Mouse (Mus musculus) liver, embryonic 14.5 days (tissue): Measurements from ENCODE around the gene Ercc6. TPM values are rescaled to one million over a fixed set of nuclear protein-coding genes. Genes with fewer than 3 reads are reported as not detected.

Experiments used
- ATAC-seq: fragments of 200-750 bp; cut with Nextera tagmentation; 2 replicates; pipeline ENCODE4 v1.8.0; 2017; ENCODE audit warnings: moderate number of reproducible peaks, mild to moderate bottlenecking, moderate library complexity; ENCODE audit not compliant: insufficient read depth
- DNase-seq, 3 experiments: peaks; one replicate each; pipeline ENCODE4 v3.0.0-alpha.2; 2012 to 2013; ENCODE audit warnings: low read depth in 3 of 3, low spot score in 3 of 3
- H3K27ac ChIP-seq: fragments of 300-500 bp; sonication (generic); 2 replicates; pipeline ENCODE4 v1.5.1; 2014; ENCODE audit warnings: moderate library complexity, mild to moderate bottlenecking, control low read depth, inconsistent platforms
- H3K27me3 ChIP-seq: fragments of 300-500 bp; sonication (generic); 2 replicates; pipeline ENCODE4 v1.6.1; 2014; ENCODE audit warnings: mild to moderate bottlenecking, low read length, moderate library complexity; ENCODE audit not compliant: control insufficient read depth, insufficient read depth
- H3K36me3 ChIP-seq: fragments of 300-500 bp; sonication (generic); replicated peaks from 2 replicates; pipeline ENCODE4 v1.6.1; 2014; ENCODE audit warnings: low read depth; ENCODE audit not compliant: control insufficient read depth, insufficient read depth
- H3K4me1 ChIP-seq, 2 experiments: fragments of 200-500 bp in 1 of 2; fragments of 300-500 bp in 1 of 2; sonication (generic) in 1 of 2; replicated peaks; 2 replicates each; pipeline ENCODE4 v1.6.1; 2012 to 2014; ENCODE audit warnings: antibody characterized with exemption in 1 of 2, inconsistent platforms in 1 of 2, low read length in 1 of 2; ENCODE audit not compliant: control insufficient read depth in 2 of 2, insufficient read depth in 2 of 2
- H3K4me2 ChIP-seq: fragments of 300-500 bp; sonication (generic); 2 replicates; pipeline ENCODE4 v1.6.1; 2014; ENCODE audit warnings: low read depth, mild to moderate bottlenecking, control low read depth, moderate library complexity
- H3K4me3 ChIP-seq, 2 experiments: fragments of 200-500 bp in 1 of 2; fragments of 300-500 bp in 1 of 2; sonication (generic) in 1 of 2; 2 replicates each; pipeline ENCODE4 v1.5.1; 2012 to 2014; ENCODE audit warnings: low read depth in 2 of 2, low read length in 2 of 2, mild to moderate bottlenecking in 2 of 2, control low read depth in 1 of 2, inconsistent platforms in 1 of 2, moderate library complexity in 1 of 2; ENCODE audit not compliant: insufficient read depth in 1 of 2
- H3K9ac ChIP-seq: fragments of 300-500 bp; sonication (generic); replicated peaks from 2 replicates; pipeline ENCODE4 v1.6.1; 2014; ENCODE audit warnings: mild to moderate bottlenecking, control low read depth, moderate library complexity
- H3K9me3 ChIP-seq: fragments of 300-500 bp; sonication (generic); 2 replicates; pipeline ENCODE4 v1.6.1; 2016; ENCODE audit warnings: low read length, mixed read lengths; ENCODE audit not compliant: control insufficient read depth
- CTCF ChIP-seq: IDR thresholded peaks from 2 replicates; pipeline ENCODE4 v1.5.1; 2016; ENCODE audit warnings: antibody characterized with exemption, low read depth, control low read depth
- EP300 ChIP-seq: IDR thresholded peaks from 2 replicates; pipeline ENCODE4 v1.6.1; 2016; ENCODE audit warnings: antibody characterized with exemption, low read depth
- WGBS: fragments of 180-500 bp; shearing (Covaris S2); extraction: QIAGEN DNeasy Blood & Tissue Kit; methylation state at CpG from one replicate; pipeline ENCODE4 v1.1.7; 2014; ENCODE audit not compliant: insufficient replicate concordance; 5-methylcytosine and 5-hydroxymethylcytosine counted together
- polyA plus RNA-seq, 2 experiments: library from polyadenylated mRNA; depleted of rRNA in 1 of 2; stranded (reverse) in 1 of 2; unstranded in 1 of 2; fragments of >200 nt; fragmentation: Nextera tagmentation in 1 of 2; extraction: Ambion mirVana in 1 of 2; gene quantifications; 2 replicates each; pipeline versions ENCODE4 v1.2.1 to v1.2.3; 2012 to 2014

Gene Ercc6
- polyA plus RNA-seq, 2 experiments: 3.4 to 6.5 TPM

- 80% methylated on average over 9 of the region's 9 CpGs for WGBS
- H3K27me3 ChIP-seq: no peaks in the 10 kb centered on the region
- H3K27ac ChIP-seq: no peak overlapping the region
- TF ChIP-seq CTCF (no peak), EP300 (no peak)
- DNase-seq (no peak), ATAC-seq (no peak)
- H3K4me1 ChIP-seq: no peaks in the 10 kb centered on the region
- H3K4me2 ChIP-seq: no peak overlapping the region
- H3K9me3 ChIP-seq: no peaks in the 10 kb centered on the region
- H3K36me3 ChIP-seq: no peaks in the 10 kb centered on the region; the same call in none of the 2 replicates
- H3K9ac ChIP-seq: no peak overlapping the region
- no peak overlapping the region for H3K4me3 ChIP-seq
Observed at GRCm38 (mm10) chr14:32527211-32527610, 13.9 kb downstream of the Ercc6 start.

GRCm38 (mm10) chr14:32529036-32529435 is 15.7 kb downstream of the Ercc6 start:
- no peak for ATAC-seq
- no peaks in the 10 kb centered on the region for H3K9me3 ChIP-seq
- no peaks in the 10 kb centered on the region for H3K27me3 ChIP-seq
- H3K36me3 ChIP-seq: no peaks in the 10 kb centered on the region; the same call in none of the 2 replicates
- 81% methylated on average over 7 of the region's 7 CpGs for WGBS
- no peak for DNase-seq
- TF ChIP-seq CTCF: no peak
- no peak for TF ChIP-seq EP300
- H3K9ac ChIP-seq: no peak overlapping the region
- no peak overlapping the region for H3K4me2 ChIP-seq
- no peak overlapping the region for H3K4me3 ChIP-seq
- H3K27ac ChIP-seq: no peak overlapping the region
- H3K4me1 ChIP-seq: peaks cover 0 to 4% of the 10 kb centered on the region in 2 experiments; a peak in 1 of 4 replicates

GRCm38 (mm10) chr14:32530896-32531295 is 17.6 kb downstream of the Ercc6 start:
- Histone ChIP-seq H3K9ac (no peak overlapping the region), H3K4me3 (no peak overlapping the region), H3K27me3 (no peaks in the 10 kb centered on the region), H3K27ac (no peak overlapping the region), H3K4me1 (peaks cover 0 to 4% of the 10 kb centered on the region in 2 experiments; a peak in 1 of 4 replicates), H3K36me3 (no peaks in the 10 kb centered on the region; the same call in 1 of the 2 replicates), H3K9me3 (no peaks in the 10 kb centered on the region), H3K4me2 (no peak overlapping the region)
- DNase-seq: no peak
- ATAC-seq: no peak
- WGBS: 38% methylated on average over 2 of the region's 2 CpGs
- TF ChIP-seq EP300 (no peak), CTCF (peak; percentile 71)

GRCm38 (mm10) chr14:32531371-32531770 is 18.1 kb downstream of the Ercc6 start:
- Histone ChIP-seq H3K9ac (no peak overlapping the region), H3K9me3 (no peaks in the 10 kb centered on the region), H3K27ac (no peak overlapping the region), H3K4me1 (peaks cover 0 to 4% of the 10 kb centered on the region in 2 experiments; a peak in 1 of 4 replicates), H3K4me2 (no peak overlapping the region), H3K27me3 (no peaks in the 10 kb centered on the region), H3K4me3 (no peak overlapping the region), H3K36me3 (no peaks in the 10 kb centered on the region; the same call in 1 of the 2 replicates)
- ATAC-seq (no peak), DNase-seq (no peak)
- 78% methylated on average over 3 of the region's 3 CpGs for WGBS
- TF ChIP-seq EP300 (no peak), CTCF (no peak)

- Histone ChIP-seq H3K4me1 (peaks cover 0 to 4% of the 10 kb centered on the region in 2 experiments; a peak in 1 of 4 replicates), H3K9me3 (no peaks in the 10 kb centered on the region), H3K27ac (no peak overlapping the region), H3K9ac (no peak overlapping the region), H3K27me3 (no peaks in the 10 kb centered on the region), H3K36me3 (no peaks in the 10 kb centered on the region; the same call in 1 of the 2 replicates), H3K4me3 (no peak overlapping the region), H3K4me2 (no peak overlapping the region)
- TF ChIP-seq EP300 (no peak), CTCF (no peak)
- ATAC-seq (no peak), DNase-seq (no peak)
- WGBS: 71% methylated on average over 7 of the region's 7 CpGs
Observed at GRCm38 (mm10) chr14:32532381-32533147, 19.2 kb downstream of the Ercc6 start.
